ENCODE assay signal across 19 mouse cellular contexts in genomic region chr11:103067051-103067361, GRCm38 (mm10). TPM values are rescaled to one million over a fixed set of nuclear protein-coding genes. Genes with fewer than 3 reads are reported as not detected.
DNase-seq lines count a peak whose midpoint lies in the region; ATAC-seq and TF ChIP-seq lines count a peak whose summit lies in the region.
"Had no signal": no experiment of that assay in that cellular context is flagged by ENCODE, and none has a peak within 500 bp of the region (broad histone marks: within the 10 kb centered on the region; RNA-seq: fewer than 3 reads in every experiment).

No protein-coding gene starts in this region.

- no peak for ATAC-seq in heart, embryonic 13.5 days (ENCODE audit: extremely low read depth, insufficient number of reproducible peaks, low FRiP score, low TSS enrichment)
- ATAC-seq in lung, embryonic 15.5 days (ENCODE audit: borderline replicate concordance, extremely low read depth, low FRiP score, low TSS enrichment), result no peak
- ATAC-seq in embryonic facial prominence, embryonic 15.5 days (ENCODE audit: insufficient number of reproducible peaks, low FRiP score, low TSS enrichment, low read depth), result no peak; the same call in 1 of the 2 replicates
- ATAC-seq: hindbrain, postnatal 0 days; intestine, postnatal 0 days; liver, postnatal 0 days; midbrain, embryonic 13.5 days had no signal

- H3K4me1 ChIP-seq in heart, embryonic 13.5 days, result peaks cover 16% of the 10 kb centered on the region
- peaks cover 16% of the 10 kb centered on the region for H3K4me1 ChIP-seq in lung, embryonic 15.5 days
- no peaks in the 10 kb centered on the region for H3K4me1 ChIP-seq in ES-Bruce4 (ENCODE audit: control insufficient read depth, insufficient read depth, low read length)
- H3K4me1 ChIP-seq in embryonic facial prominence, embryonic 15.5 days, result peaks cover 20% of the 10 kb centered on the region
- H3K4me1 ChIP-seq: forebrain, embryonic 12.5 days; hindbrain, embryonic 10.5 days; midbrain, embryonic 13.5 days; neural tube, embryonic 13.5 days had no signal

- H3K4me2 ChIP-seq in heart, embryonic 13.5 days, result no peak overlapping the region
- no peak overlapping the region for H3K4me2 ChIP-seq in lung, embryonic 15.5 days
- H3K4me2 ChIP-seq in embryonic facial prominence, embryonic 15.5 days (replicated peaks), result no peak overlapping the region
- H3K4me2 ChIP-seq: forebrain, embryonic 12.5 days; midbrain, embryonic 13.5 days; neural tube, embryonic 13.5 days had no signal

- TF ChIP-seq POLR2A in ES-Bruce4 (IDR thresholded peaks at IDR 0.05; ENCODE audit: insufficient read depth, low read length), result no peak

- H3K9ac ChIP-seq in heart, embryonic 13.5 days, result no peak overlapping the region
- no peak overlapping the region for H3K9ac ChIP-seq in lung, embryonic 15.5 days
- no peak overlapping the region for H3K9ac ChIP-seq in ES-Bruce4 (ENCODE audit: low read depth, poor library complexity, severe bottlenecking)
- H3K9ac ChIP-seq in embryonic facial prominence, embryonic 15.5 days, result no peak overlapping the region
- H3K9ac ChIP-seq: forebrain, embryonic 12.5 days; liver, postnatal 0 days; midbrain, embryonic 13.5 days; neural tube, embryonic 13.5 days had no signal

- H3K27ac ChIP-seq in heart, embryonic 13.5 days (replicated peaks), result peak overlapping the region; percentile 70
- H3K27ac ChIP-seq in lung, embryonic 15.5 days, result peak overlapping the region; percentile 78
- peak overlapping the region; percentile 42; the same call in 1 of the 2 replicates for H3K27ac ChIP-seq in ES-Bruce4 (ENCODE audit: insufficient read depth, low read length)
- H3K27ac ChIP-seq in embryonic facial prominence, embryonic 15.5 days (replicated peaks), result peak overlapping the region; percentile 76
- H3K27ac ChIP-seq: forebrain, embryonic 12.5 days; hindbrain, embryonic 10.5 days; hindbrain, postnatal 0 days; kidney, postnatal 0 days; midbrain, embryonic 13.5 days; neural tube, embryonic 13.5 days had no signal

- no peak for DNase-seq in heart, adult 18-20 months
- DNase-seq in lung, postnatal 10 days, result no peak
- DNase-seq in thymus, postnatal 25 days, result no peak
- DNase-seq: cerebellum, adult 11 months; cerebellum, postnatal 14 days; liver; liver, postnatal 0 days had no signal

- H3K27me3 ChIP-seq in heart, embryonic 13.5 days (replicated peaks), result no peaks in the 10 kb centered on the region
- H3K27me3 ChIP-seq in lung, embryonic 15.5 days, result no peaks in the 10 kb centered on the region
- H3K27me3 ChIP-seq in ES-Bruce4 (ENCODE audit: control insufficient read depth, insufficient read depth, low read length, poor library complexity, severe bottlenecking), result no peaks in the 10 kb centered on the region
- no peaks in the 10 kb centered on the region for H3K27me3 ChIP-seq in embryonic facial prominence, embryonic 15.5 days
- H3K27me3 ChIP-seq: forebrain, embryonic 12.5 days; midbrain, embryonic 13.5 days; neural tube, embryonic 13.5 days had no signal

- no peak for TF ChIP-seq EP300 in ES-Bruce4 (IDR thresholded peaks at IDR 0.05; ENCODE audit: insufficient read depth, low read depth, low read length)

- 86% methylated on average over 6 of the region's 6 CpGs for WGBS in heart, embryonic 13.5 days
- WGBS in lung, embryonic 15.5 days, result 75% methylated on average over 6 of the region's 6 CpGs
- 91% methylated on average over 6 of the region's 6 CpGs for WGBS in embryonic facial prominence, embryonic 15.5 days

- peaks cover 97% of the 10 kb centered on the region for H3K36me3 ChIP-seq in heart, embryonic 13.5 days
- H3K36me3 ChIP-seq in lung, embryonic 15.5 days, result peaks cover 60% of the 10 kb centered on the region
- peaks cover 47% of the 10 kb centered on the region for H3K36me3 ChIP-seq in ES-Bruce4 (ENCODE audit: control insufficient read depth, insufficient read depth, low read length, poor library complexity, severe bottlenecking)
- H3K36me3 ChIP-seq in embryonic facial prominence, embryonic 15.5 days, result peaks cover 80% of the 10 kb centered on the region

- no peak overlapping the region for H3K4me3 ChIP-seq in heart, embryonic 13.5 days
- no peak overlapping the region for H3K4me3 ChIP-seq in lung, embryonic 15.5 days
- H3K4me3 ChIP-seq in ES-Bruce4 (ENCODE audit: low read depth, low read length), result no peak overlapping the region
- no peak overlapping the region for H3K4me3 ChIP-seq in embryonic facial prominence, embryonic 15.5 days (replicated peaks)
- H3K4me3 ChIP-seq: forebrain, embryonic 12.5 days; hindbrain, embryonic 10.5 days; midbrain, embryonic 13.5 days; neural tube, embryonic 13.5 days had no signal

- no peaks in the 10 kb centered on the region for H3K9me3 ChIP-seq in heart, embryonic 13.5 days
- no peaks in the 10 kb centered on the region for H3K9me3 ChIP-seq in lung, embryonic 15.5 days
- no peaks in the 10 kb centered on the region for H3K9me3 ChIP-seq in ES-Bruce4 (replicated peaks; ENCODE audit: control insufficient read depth, insufficient read depth, low read length, poor library complexity, severe bottlenecking)
- H3K9me3 ChIP-seq in embryonic facial prominence, embryonic 15.5 days (replicated peaks), result no peaks in the 10 kb centered on the region
- H3K9me3 ChIP-seq: forebrain, embryonic 12.5 days; hindbrain, embryonic 10.5 days; midbrain, embryonic 13.5 days; neural tube, embryonic 13.5 days had no signal

- no peak for TF ChIP-seq CTCF in ES-Bruce4 (IDR thresholded peaks at IDR 0.05; ENCODE audit: low read depth, low read length)

RNA-seq across cellular contexts. Expression of gene Plcd3, which starts 34.5 kb away (rescaled TPM):
- polyA plus RNA-seq in heart, embryonic 13.5 days (2015; fragmentation: Nextera tagmentation; extraction: Ambion mirVana), result 7.8 and 8.7 TPM in 2 replicates
- 10 to 100 TPM; 11.0 to 14.5 TPM for total RNA-seq in heart, adult 18-20 months (2021)
- 2.5 and 3.6 TPM in 2 replicates for polyA plus RNA-seq in lung, embryonic 15.5 days (2015; fragmentation: Nextera tagmentation; extraction: Ambion mirVana)
- polyA plus RNA-seq in ES-Bruce4 (2011; ENCODE audit: insufficient read depth, insufficient read length, low read depth, missing spikeins), result 14.7 and 17.5 TPM in 2 replicates
- 7.6 and 9.0 TPM in 2 replicates for polyA plus RNA-seq in embryonic facial prominence, embryonic 15.5 days (2015; fragmentation: Nextera tagmentation; extraction: Ambion mirVana)
- total RNA-seq: megakaryocyte, adult 5-6 weeks had no signal

RNA-seq across cellular contexts. Expression of gene Acbd4, which starts 34.5 kb away (rescaled TPM):
- polyA plus RNA-seq in heart, embryonic 13.5 days (2015; fragmentation: Nextera tagmentation; extraction: Ambion mirVana), result 12.0 and 14.3 TPM in 2 replicates
- 10 to 100 TPM; 28.6 to 41.4 TPM for total RNA-seq in heart, adult 18-20 months (2021)
- polyA plus RNA-seq in lung, embryonic 15.5 days (2015; fragmentation: Nextera tagmentation; extraction: Ambion mirVana), result 15.7 and 18.3 TPM in 2 replicates
- polyA plus RNA-seq in ES-Bruce4 (2011; ENCODE audit: insufficient read depth, insufficient read length, low read depth, missing spikeins), result 15.0 and 19.4 TPM in 2 replicates
- polyA plus RNA-seq in embryonic facial prominence, embryonic 15.5 days (2015; fragmentation: Nextera tagmentation; extraction: Ambion mirVana), result 23.4 and 27.9 TPM in 2 replicates

RNA-seq across cellular contexts. Expression of gene Dcakd, which starts 38.9 kb away (rescaled TPM):
- polyA plus RNA-seq in heart, embryonic 13.5 days (2015; fragmentation: Nextera tagmentation; extraction: Ambion mirVana), result 95.9 and 101 TPM in 2 replicates
- total RNA-seq in heart, adult 18-20 months (2021), result 10 to 100 TPM; 60.9 to 72.9 TPM
- 147 and 150 TPM in 2 replicates for polyA plus RNA-seq in lung, embryonic 15.5 days (2015; fragmentation: Nextera tagmentation; extraction: Ambion mirVana)
- polyA plus RNA-seq in ES-Bruce4 (2011; ENCODE audit: insufficient read depth, insufficient read length, low read depth, missing spikeins), result 120 and 134 TPM in 2 replicates
- polyA plus RNA-seq in embryonic facial prominence, embryonic 15.5 days (2015; fragmentation: Nextera tagmentation; extraction: Ambion mirVana), result 144 and 158 TPM in 2 replicates

RNA-seq across cellular contexts. Expression of gene Nmt1, which starts 39.0 kb away (rescaled TPM):
- 39.7 and 47.3 TPM in 2 replicates for polyA plus RNA-seq in heart, embryonic 13.5 days (2015; fragmentation: Nextera tagmentation; extraction: Ambion mirVana)
- 10 to 100 TPM; 67.5 to 74.8 TPM for total RNA-seq in heart, adult 18-20 months (2021)
- polyA plus RNA-seq in lung, embryonic 15.5 days (2015; fragmentation: Nextera tagmentation; extraction: Ambion mirVana), result 56.8 and 59.9 TPM in 2 replicates
- polyA plus RNA-seq in ES-Bruce4 (2011; ENCODE audit: insufficient read depth, insufficient read length, low read depth, missing spikeins), result 101 TPM in 2 replicates
- polyA plus RNA-seq in embryonic facial prominence, embryonic 15.5 days (2015; fragmentation: Nextera tagmentation; extraction: Ambion mirVana), result 49.5 and 52.9 TPM in 2 replicates

RNA-seq across cellular contexts. Expression of gene Hexim1, which starts 49.0 kb away (rescaled TPM):
- polyA plus RNA-seq in heart, embryonic 13.5 days (2015; fragmentation: Nextera tagmentation; extraction: Ambion mirVana), result 2.8 and 3.0 TPM in 2 replicates
- total RNA-seq in heart, adult 18-20 months (2021), result 10 to 100 TPM; 20.0 to 21.5 TPM
- polyA plus RNA-seq in lung, embryonic 15.5 days (2015; fragmentation: Nextera tagmentation; extraction: Ambion mirVana), result 4.4 and 4.5 TPM in 2 replicates
- 17.2 and 20.1 TPM in 2 replicates for polyA plus RNA-seq in ES-Bruce4 (2011; ENCODE audit: insufficient read depth, insufficient read length, low read depth, missing spikeins)
- 5.9 and 6.1 TPM in 2 replicates for polyA plus RNA-seq in embryonic facial prominence, embryonic 15.5 days (2015; fragmentation: Nextera tagmentation; extraction: Ambion mirVana)
